Mouse (Mus musculus) brain, embryonic 14.5 days (tissue): Measurements from ENCODE around the gene Ehhadh.

ENCODE experiments used
- CTCF ChIP-seq: fragments of 200-500 bp; IDR thresholded peaks from 2 replicates; pipeline ENCODE4 v1.5.1; 2012; ENCODE audit warnings: inconsistent platforms, mild to moderate bottlenecking, moderate library complexity, borderline replicate concordance; ENCODE audit not compliant: insufficient read depth, insufficient read length; ENCODE audit errors: extremely low read depth
- POLR2A ChIP-seq: fragments of 200-500 bp; IDR thresholded peaks from 2 replicates; pipeline ENCODE4 v1.6.1; 2012; ENCODE audit warnings: mild to moderate bottlenecking, inconsistent platforms, borderline replicate concordance; ENCODE audit not compliant: poor library complexity, insufficient read depth, insufficient read length, severe bottlenecking; ENCODE audit errors: extremely low read depth

GRCm38 (mm10) chr16:21779149-21779548 is 8.5 kb downstream of the Ehhadh start:
- TF ChIP-seq POLR2A (no peak), CTCF (no peak)
